8 mouse cellular contexts compared by ENCODE assay signal in the genomic region with DNA sequence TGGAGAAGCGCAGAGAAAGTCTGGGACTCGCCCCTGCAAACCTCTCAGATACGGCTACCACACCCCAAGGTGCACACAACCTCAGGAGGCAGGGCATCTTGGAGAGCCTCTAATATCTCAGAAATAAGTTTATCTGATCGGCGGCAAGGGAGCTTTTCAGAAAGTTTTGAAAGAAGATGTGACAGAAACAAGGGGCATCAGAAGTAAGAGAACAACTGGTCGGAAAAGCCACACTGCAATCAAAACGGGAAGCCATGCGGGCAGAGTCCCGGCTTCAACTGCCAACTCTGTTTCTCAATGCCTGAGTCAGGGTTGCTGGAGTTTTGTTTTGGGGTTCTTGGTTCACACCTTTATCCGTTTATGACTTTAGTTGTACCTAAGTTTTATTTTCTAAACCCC. TPM values are rescaled to one million over a fixed set of nuclear protein-coding genes. Genes with fewer than 3 reads are reported as not detected.
DNase-seq lines count a peak whose midpoint lies in the region; ATAC-seq lines count a peak whose summit lies in the region.

No protein-coding gene starts in this region.

- peak overlapping the region; percentile 87 for H3K27ac ChIP-seq in kidney, embryonic 15.5 days
- H3K27ac ChIP-seq in hindbrain, embryonic 16.5 days (ENCODE audit: low read depth, low read length), result no peak overlapping the region
- H3K27ac ChIP-seq in midbrain, embryonic 13.5 days, result no peak overlapping the region

- H3K4me3 ChIP-seq in kidney, embryonic 15.5 days (replicated peaks), result peak overlapping the region; percentile 74
- peak overlapping the region; percentile 59 for H3K4me3 ChIP-seq in hindbrain, embryonic 16.5 days (ENCODE audit: low read length)
- H3K4me3 ChIP-seq in midbrain, embryonic 13.5 days (replicated peaks), result peak overlapping the region; percentile 61

- no peaks in the 10 kb centered on the region for H3K27me3 ChIP-seq in kidney, embryonic 15.5 days
- peaks cover 3% of the 10 kb centered on the region for H3K27me3 ChIP-seq in hindbrain, embryonic 16.5 days (replicated peaks; ENCODE audit: control insufficient read depth, insufficient read depth, low read length)
- peaks cover 60% of the 10 kb centered on the region for H3K27me3 ChIP-seq in midbrain, embryonic 13.5 days

- peak overlapping the region; percentile 80 for H3K4me2 ChIP-seq in kidney, embryonic 15.5 days
- H3K4me2 ChIP-seq in hindbrain, embryonic 16.5 days (ENCODE audit: low read length), result peak overlapping the region; percentile 98
- H3K4me2 ChIP-seq in midbrain, embryonic 13.5 days (replicated peaks), result peak overlapping the region; percentile 98

- H3K9me3 ChIP-seq in kidney, embryonic 15.5 days (replicated peaks), result no peaks in the 10 kb centered on the region
- H3K9me3 ChIP-seq in hindbrain, embryonic 16.5 days (ENCODE audit: control insufficient read depth, low read length), result no peaks in the 10 kb centered on the region
- H3K9me3 ChIP-seq in midbrain, embryonic 13.5 days, result no peaks in the 10 kb centered on the region

- peaks cover 69% of the 10 kb centered on the region for H3K4me1 ChIP-seq in kidney, embryonic 15.5 days
- H3K4me1 ChIP-seq in hindbrain, embryonic 16.5 days (ENCODE audit: control insufficient read depth, insufficient read depth, low read depth, low read length), result peaks cover 4% of the 10 kb centered on the region; the same call in 1 of the 2 replicates
- H3K4me1 ChIP-seq in midbrain, embryonic 13.5 days (replicated peaks), result peaks cover 21% of the 10 kb centered on the region

- DNase-seq in kidney, adult 18-20 months, result no peak
- DNase-seq in cerebellum, adult 18-20 months, result no peak
- DNase-seq in urinary bladder, postnatal 36 days (ENCODE audit: low spot score in 2 of 2), result no peak
- no peak for DNase-seq in urinary bladder, postnatal 25 days (ENCODE audit: low spot score)

- WGBS in kidney, embryonic 15.5 days, result 16% methylated on average over 10 of the region's 10 CpGs
- WGBS in hindbrain, embryonic 16.5 days, result 23% methylated on average over 10 of the region's 10 CpGs
- 24% methylated on average over 10 of the region's 10 CpGs for WGBS in midbrain, embryonic 13.5 days

- ATAC-seq in kidney, embryonic 15.5 days (replicated peaks; ENCODE audit: low FRiP score), result no peak
- peak; percentile 24; the same call in 1 of the 2 replicates for ATAC-seq in common myeloid progenitor, adult 5-6 weeks (replicated peaks; ENCODE audit: low read depth, poor library complexity, severe bottlenecking)
- no peak for ATAC-seq in hindbrain, embryonic 16.5 days
- ATAC-seq in midbrain, embryonic 13.5 days, result no peak

- peak overlapping the region; percentile 66 for H3K9ac ChIP-seq in kidney, embryonic 15.5 days
- H3K9ac ChIP-seq in hindbrain, embryonic 16.5 days (ENCODE audit: low read depth, low read length), result peak overlapping the region; percentile 71; the same call in 1 of the 2 replicates
- H3K9ac ChIP-seq in midbrain, embryonic 13.5 days (replicated peaks), result peak overlapping the region; percentile 75; the same call in 1 of the 2 replicates

- no peaks in the 10 kb centered on the region for H3K36me3 ChIP-seq in kidney, embryonic 15.5 days
- H3K36me3 ChIP-seq in hindbrain, embryonic 16.5 days (ENCODE audit: control insufficient read depth, insufficient read depth, low read length), result no peaks in the 10 kb centered on the region
- no peaks in the 10 kb centered on the region for H3K36me3 ChIP-seq in midbrain, embryonic 13.5 days

RNA-seq across cellular contexts. Expression of gene Rcsd1, which starts 2.3 kb away (rescaled TPM):
- 56.2 and 57.8 TPM in 2 replicates for polyA plus RNA-seq in kidney, embryonic 15.5 days (2015; fragmentation: Nextera tagmentation; extraction: Ambion mirVana)
- total RNA-seq in common myeloid progenitor, adult 5-6 weeks (2017), result 83.0 and 83.6 TPM in 2 replicates
- 9.5 and 12.5 TPM in 2 replicates for polyA plus RNA-seq in hindbrain, embryonic 16.5 days (2015; fragmentation: Nextera tagmentation; extraction: Ambion mirVana)
- 8.0 and 8.3 TPM in 2 replicates for polyA plus RNA-seq in midbrain, embryonic 13.5 days (2015; fragmentation: Nextera tagmentation; extraction: Ambion mirVana)

RNA-seq across cellular contexts. Expression of gene Creg1, which starts 56.3 kb away (rescaled TPM):
- polyA plus RNA-seq in kidney, embryonic 15.5 days (2015; fragmentation: Nextera tagmentation; extraction: Ambion mirVana), result 54.4 and 58.4 TPM in 2 replicates
- 142 and 144 TPM in 2 replicates for total RNA-seq in common myeloid progenitor, adult 5-6 weeks (2017)
- polyA plus RNA-seq in hindbrain, embryonic 16.5 days (2015; fragmentation: Nextera tagmentation; extraction: Ambion mirVana), result 42.8 and 42.9 TPM in 2 replicates
- polyA plus RNA-seq in midbrain, embryonic 13.5 days (2015; fragmentation: Nextera tagmentation; extraction: Ambion mirVana), result 21.7 and 23.8 TPM in 2 replicates
